Mouse (Mus musculus) heart, embryonic 11.5 days (tissue): ENCODE measurements at regions not wholly inside any gene's neighbourhood (a gene's known extent, or its start where the extent isn't known, plus 50 kb on each side); places are given as distances from the start of the nearest gene placed in this dataset.

Experiments
- ATAC-seq: fragments of 200-750 bp; cut with Nextera tagmentation; replicated peaks from 2 replicates; pipeline ENCODE4 v1.8.0; 2017; ENCODE audit warnings: moderate library complexity; ENCODE audit not compliant: insufficient number of reproducible peaks, low FRiP score, low TSS enrichment
- H3K27ac ChIP-seq: fragments of 300-500 bp; sonication (generic); 2 replicates; pipeline ENCODE4 v1.5.1; 2014; ENCODE audit warnings: mild to moderate bottlenecking, low read depth, low read length
- H3K27me3 ChIP-seq: fragments of 300-500 bp; sonication (generic); 2 replicates; pipeline ENCODE4 v1.6.1; 2014; ENCODE audit warnings: mild to moderate bottlenecking, low read length, mixed read lengths; ENCODE audit not compliant: control insufficient read depth, insufficient read depth
- H3K36me3 ChIP-seq: fragments of 300-500 bp; sonication (generic); 2 replicates; pipeline ENCODE4 v1.6.1; 2014; ENCODE audit warnings: mild to moderate bottlenecking, low read length, moderate library complexity, mixed read lengths; ENCODE audit not compliant: control insufficient read depth, insufficient read depth
- H3K4me1 ChIP-seq: fragments of 300-500 bp; sonication (generic); 2 replicates; pipeline ENCODE4 v1.6.1; 2014; ENCODE audit warnings: low read length; ENCODE audit not compliant: control insufficient read depth, insufficient read depth
- H3K4me2 ChIP-seq: fragments of 300-500 bp; sonication (generic); 2 replicates; pipeline ENCODE4 v1.6.1; 2014; ENCODE audit warnings: mild to moderate bottlenecking, moderate library complexity
- H3K4me3 ChIP-seq: fragments of 300-500 bp; sonication (generic); 2 replicates; pipeline ENCODE4 v1.5.1; 2014; ENCODE audit warnings: low read depth, low read length
- H3K9ac ChIP-seq: fragments of 300-500 bp; sonication (generic); 2 replicates; pipeline ENCODE4 v1.6.1; 2014; ENCODE audit warnings: mild to moderate bottlenecking, low read depth, low read length, moderate library complexity
- H3K9me3 ChIP-seq: fragments of 300-500 bp; sonication (generic); replicated peaks from 2 replicates; pipeline ENCODE4 v1.6.1; 2016; ENCODE audit warnings: low read length; ENCODE audit not compliant: control insufficient read depth
- WGBS: fragments of 180-500 bp; shearing (Covaris S2); extraction: QIAGEN DNeasy Blood & Tissue Kit; methylation state at CpG from one replicate; pipeline ENCODE4 v1.1.7; 2014; ENCODE audit not compliant: insufficient replicate concordance; 5-methylcytosine and 5-hydroxymethylcytosine counted together

DNA sequence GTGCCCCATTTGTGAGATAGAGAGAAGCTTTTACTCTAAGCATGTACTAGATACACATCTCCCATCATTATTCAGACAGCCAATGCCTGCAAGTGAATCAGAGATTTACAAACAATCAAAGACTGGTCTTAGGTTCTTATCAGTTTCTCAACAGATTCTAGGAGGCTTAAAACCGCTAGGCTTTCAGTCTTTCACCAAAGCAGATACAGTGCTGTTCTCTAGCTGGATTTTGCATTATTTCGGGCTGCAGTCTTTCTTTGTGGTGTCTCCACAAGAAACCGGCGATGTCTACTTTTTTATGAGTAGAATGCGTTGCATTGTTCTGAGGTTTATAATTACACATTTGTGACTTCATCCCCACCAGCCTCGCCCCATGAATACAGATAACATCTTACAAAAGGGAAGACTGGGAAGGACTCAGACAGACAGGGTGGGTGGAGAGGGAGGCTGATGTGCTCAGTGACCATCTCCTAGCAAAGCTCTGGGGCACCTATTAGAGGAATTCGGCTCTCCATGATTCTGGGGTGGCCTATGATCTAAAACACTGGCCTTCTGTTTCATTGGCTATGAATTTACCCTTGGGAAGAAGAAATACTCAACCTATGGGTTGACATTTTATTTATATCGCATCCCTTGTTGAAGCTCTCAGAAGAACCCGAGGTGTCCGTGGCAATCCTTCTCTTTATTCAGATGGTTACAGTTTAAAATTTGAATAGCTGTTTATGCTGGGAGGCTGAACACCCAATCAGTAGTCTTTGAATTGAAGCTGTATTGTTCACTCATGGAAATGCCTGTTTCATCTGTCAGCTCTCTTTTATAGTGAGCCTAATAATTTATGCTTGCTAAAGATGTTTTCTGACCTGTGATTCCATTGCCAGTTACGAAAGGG, 343.8 kb downstream of the Tmem161b start:
- no peak overlapping the region for H3K4me3 ChIP-seq
- ATAC-seq: no peak
- H3K36me3 ChIP-seq: no peaks in the 10 kb centered on the region
- no peak overlapping the region for H3K9ac ChIP-seq
- no peak overlapping the region for H3K27ac ChIP-seq
- no peaks in the 10 kb centered on the region for H3K4me1 ChIP-seq
- no peaks in the 10 kb centered on the region for H3K27me3 ChIP-seq
- 77% methylated on average over 11 of the region's 11 CpGs for WGBS
- no peaks in the 10 kb centered on the region for H3K9me3 ChIP-seq
- no peak overlapping the region for H3K4me2 ChIP-seq

GRCm38 (mm10) chr13:84566533-84566832, 344.4 kb downstream of the Tmem161b start:
- H3K4me2 ChIP-seq: no peak overlapping the region
- ATAC-seq: no peak
- 81% methylated on average over 6 of the region's 6 CpGs for WGBS
- H3K36me3 ChIP-seq: no peaks in the 10 kb centered on the region
- H3K27me3 ChIP-seq: no peaks in the 10 kb centered on the region
- H3K27ac ChIP-seq: no peak overlapping the region
- H3K9ac ChIP-seq: no peak overlapping the region
- H3K9me3 ChIP-seq: no peaks in the 10 kb centered on the region
- H3K4me1 ChIP-seq: no peaks in the 10 kb centered on the region
- no peak overlapping the region for H3K4me3 ChIP-seq

- H3K4me1 ChIP-seq: no peaks in the 10 kb centered on the region
- ATAC-seq: no peak
- no peaks in the 10 kb centered on the region for H3K36me3 ChIP-seq
- H3K27me3 ChIP-seq: no peaks in the 10 kb centered on the region
- H3K9me3 ChIP-seq: no peaks in the 10 kb centered on the region
- H3K9ac ChIP-seq: no peak overlapping the region
- H3K4me2 ChIP-seq: no peak overlapping the region
- no peak overlapping the region for H3K4me3 ChIP-seq
- no peak overlapping the region for H3K27ac ChIP-seq
These were observed 347.3 kb downstream of the Tmem161b start for GRCm38 (mm10) chr13:84569371-84569770.

DNA sequence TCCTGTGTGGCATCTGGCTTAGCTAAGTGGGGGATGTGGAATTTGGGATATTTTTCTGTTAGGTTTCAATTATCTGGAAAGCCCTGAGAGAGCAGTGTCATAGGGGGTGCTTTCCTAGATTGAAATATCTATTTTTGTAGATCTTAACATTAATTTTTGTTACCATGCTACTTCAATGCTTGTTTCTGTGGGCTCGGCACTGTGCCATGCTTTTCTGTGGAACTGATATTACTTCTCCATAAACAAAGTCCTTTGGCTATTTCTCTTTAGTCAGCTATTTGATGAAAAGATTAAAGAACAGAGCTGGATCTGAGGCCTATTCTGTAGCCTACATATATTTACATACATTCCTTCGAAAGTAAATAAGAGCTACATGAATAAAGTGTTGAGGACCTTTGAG, 348.1 kb downstream of the Tmem161b start:
- Histone ChIP-seq H3K9ac (no peak overlapping the region), H3K9me3 (no peaks in the 10 kb centered on the region), H3K4me3 (no peak overlapping the region), H3K36me3 (no peaks in the 10 kb centered on the region), H3K4me2 (no peak overlapping the region), H3K27me3 (no peaks in the 10 kb centered on the region), H3K4me1 (no peaks in the 10 kb centered on the region), H3K27ac (no peak overlapping the region)
- no peak for ATAC-seq
- WGBS: 80% methylated on average over 2 of the region's 2 CpGs

- peak; percentile 52; the same call in 1 of the 2 replicates for ATAC-seq
- 42% methylated on average over 10 of the region's 10 CpGs for WGBS
- H3K9me3 ChIP-seq: no peaks in the 10 kb centered on the region
These were observed 349.1 kb downstream of the Tmem161b start for GRCm38 (mm10) chr13:84570984-84571844.

GRCm38 (mm10) chr13:84571845-84572193, 349.7 kb downstream of the Tmem161b start:
- Histone ChIP-seq H3K9ac (no peak overlapping the region), H3K4me1 (no peaks in the 10 kb centered on the region), H3K27me3 (no peaks in the 10 kb centered on the region), H3K9me3 (no peaks in the 10 kb centered on the region), H3K27ac (no peak overlapping the region), H3K4me3 (no peak overlapping the region), H3K4me2 (no peak overlapping the region), H3K36me3 (no peaks in the 10 kb centered on the region)
- ATAC-seq: no peak
- WGBS: 87% methylated on average over 3 of the region's 3 CpGs

More at GRCm38 (mm10) chr13:84570984-84571844, 349.1 kb downstream of the Tmem161b start:
- no peak overlapping the region for H3K4me3 ChIP-seq
- no peak overlapping the region for H3K27ac ChIP-seq
- H3K27me3 ChIP-seq: no peaks in the 10 kb centered on the region
- H3K36me3 ChIP-seq: no peaks in the 10 kb centered on the region
- H3K4me2 ChIP-seq: no peak overlapping the region
- H3K4me1 ChIP-seq: no peaks in the 10 kb centered on the region
- H3K9ac ChIP-seq: no peak overlapping the region

GRCm38 (mm10) chr13:84572231-84572630, 350.1 kb downstream of the Tmem161b start:
- whole genome bisulfite sequencing: 87% methylated on average over 2 of the region's 2 CpGs
- H3K9ac ChIP-seq: no peak overlapping the region
- H3K27ac ChIP-seq: no peak overlapping the region
- no peaks in the 10 kb centered on the region for H3K36me3 ChIP-seq
- no peak overlapping the region for H3K4me3 ChIP-seq
- H3K4me1 ChIP-seq: no peaks in the 10 kb centered on the region
- no peak overlapping the region for H3K4me2 ChIP-seq
- no peaks in the 10 kb centered on the region for H3K27me3 ChIP-seq
- H3K9me3 ChIP-seq: no peaks in the 10 kb centered on the region
- ATAC-seq: no peak

GRCm38 (mm10) chr13:84596585-84597142, 374.6 kb downstream of the Tmem161b start:
- H3K4me2 ChIP-seq: no peak overlapping the region
- no peaks in the 10 kb centered on the region for H3K27me3 ChIP-seq
- H3K36me3 ChIP-seq: no peaks in the 10 kb centered on the region
- no peaks in the 10 kb centered on the region for H3K4me1 ChIP-seq
- H3K9me3 ChIP-seq: no peaks in the 10 kb centered on the region
- no peak overlapping the region for H3K9ac ChIP-seq
- no peak overlapping the region for H3K4me3 ChIP-seq
- ATAC-seq: no peak
- H3K27ac ChIP-seq: no peak overlapping the region
